Mouse (Mus musculus) embryonic facial prominence, embryonic 11.5 days (tissue): ENCODE measurements at regions not wholly inside any gene's neighbourhood (a gene's known extent, or its start where the extent isn't known, plus 50 kb on each side); places are given as distances from the start of the nearest gene placed in this dataset.
A peak's percentile ranks its signal among the peaks of the same experiment; 100 is the strongest.

ENCODE experiments used
- ATAC-seq: fragments of 200-750 bp; cut with Nextera tagmentation; replicated peaks from 2 replicates; pipeline ENCODE4 v1.8.0; 2017; ENCODE audit warnings: low read depth; ENCODE audit not compliant: insufficient number of reproducible peaks, low FRiP score, low TSS enrichment
- DNase-seq: peaks from one replicate; pipeline ENCODE4 v3.0.0-alpha.2; 2015; ENCODE audit warnings: low spot score
- H3K27ac ChIP-seq: fragments of 300-500 bp; sonication (generic); replicated peaks from 2 replicates; pipeline ENCODE4 v1.5.1; 2014; ENCODE audit warnings: mild to moderate bottlenecking, low read depth, low read length, control low read depth
- H3K27me3 ChIP-seq: fragments of 300-500 bp; sonication (generic); 2 replicates; pipeline ENCODE4 v1.6.1; 2014; ENCODE audit warnings: mild to moderate bottlenecking, low read length, moderate library complexity, mixed read lengths; ENCODE audit not compliant: control insufficient read depth, insufficient read depth
- H3K36me3 ChIP-seq: fragments of 300-500 bp; sonication (generic); replicated peaks from 2 replicates; pipeline ENCODE4 v1.6.1; 2014; ENCODE audit warnings: low read depth, mild to moderate bottlenecking, low read length, moderate library complexity, mixed read lengths; ENCODE audit not compliant: control insufficient read depth, insufficient read depth
- H3K4me1 ChIP-seq: fragments of 300-500 bp; sonication (generic); 2 replicates; pipeline ENCODE4 v1.6.1; 2014; ENCODE audit warnings: low read length, mixed read lengths; ENCODE audit not compliant: control insufficient read depth, insufficient read depth
- H3K4me2 ChIP-seq: fragments of 300-500 bp; sonication (generic); 2 replicates; pipeline ENCODE4 v1.6.1; 2014; ENCODE audit warnings: low read depth, mild to moderate bottlenecking, control low read depth, low read length, moderate library complexity
- H3K4me3 ChIP-seq: fragments of 300-500 bp; sonication (generic); 2 replicates; pipeline ENCODE4 v1.5.1; 2014; ENCODE audit warnings: low read depth, low read length, control low read depth
- H3K9ac ChIP-seq: fragments of 300-500 bp; sonication (generic); replicated peaks from 2 replicates; pipeline ENCODE4 v1.6.1; 2014; ENCODE audit warnings: mild to moderate bottlenecking, control low read depth, low read length
- H3K9me3 ChIP-seq: fragments of 300-500 bp; sonication (generic); replicated peaks from 2 replicates; pipeline ENCODE4 v1.6.1; 2016; ENCODE audit warnings: mild to moderate bottlenecking, low read length, inconsistent platforms, mixed read lengths; ENCODE audit not compliant: control insufficient read depth
- WGBS: fragments of 180-500 bp; shearing (Covaris S2); extraction: QIAGEN DNeasy Blood & Tissue Kit; methylation state at CpG from one replicate; pipeline ENCODE4 v1.1.7; 2014; 5-methylcytosine and 5-hydroxymethylcytosine counted together

GRCm38 (mm10) chr14:99366281-99366987 is 67.9 kb downstream of the Klf5 start:
- Histone ChIP-seq H3K27ac (no peak overlapping the region), H3K9ac (no peak overlapping the region)
- peak; percentile 26 for DNase-seq

GRCm38 (mm10) chr14:99366996-99367555 is 68.6 kb downstream of the Klf5 start:
- no peak overlapping the region for H3K9ac ChIP-seq
- H3K27ac ChIP-seq = no peak overlapping the region
- H3K4me2 ChIP-seq = no peak overlapping the region
- H3K36me3 ChIP-seq = no peaks in the 10 kb centered on the region
- H3K4me1 ChIP-seq = no peaks in the 10 kb centered on the region
- H3K9me3 ChIP-seq = no peaks in the 10 kb centered on the region
- H3K27me3 ChIP-seq = no peaks in the 10 kb centered on the region
- 72% methylated on average over 11 of the region's 11 CpGs for WGBS
- ATAC-seq = no peak; the same call in 1 of the 2 replicates
- H3K4me3 ChIP-seq = no peak overlapping the region
- DNase-seq = peak; percentile 9

More at GRCm38 (mm10) chr14:99366281-99366987, 67.9 kb downstream of the Klf5 start:
- peak; percentile 79; the same call in 1 of the 2 replicates for ATAC-seq
- no peaks in the 10 kb centered on the region for H3K36me3 ChIP-seq
- no peak overlapping the region for H3K4me2 ChIP-seq
- no peaks in the 10 kb centered on the region for H3K27me3 ChIP-seq
- no peaks in the 10 kb centered on the region for H3K9me3 ChIP-seq
- H3K4me3 ChIP-seq = no peak overlapping the region
- WGBS = 70% methylated on average over 21 of the region's 21 CpGs
- H3K4me1 ChIP-seq = no peaks in the 10 kb centered on the region

- WGBS = 88% methylated on average over 5 of the region's 5 CpGs
- no peak for DNase-seq
Measured at GRCm38 (mm10) chr14:99369366-99369765, 70.9 kb downstream of the Klf5 start.

GRCm38 (mm10) chr14:99373682-99374081 is 75.2 kb downstream of the Klf5 start:
- H3K27me3 ChIP-seq = no peaks in the 10 kb centered on the region
- no peaks in the 10 kb centered on the region for H3K4me1 ChIP-seq
- H3K4me2 ChIP-seq = no peak overlapping the region
- ATAC-seq (no peak), DNase-seq (no peak)
- no peaks in the 10 kb centered on the region for H3K36me3 ChIP-seq
- H3K4me3 ChIP-seq = no peak overlapping the region
- H3K27ac ChIP-seq = no peak overlapping the region
- no peak overlapping the region for H3K9ac ChIP-seq
- H3K9me3 ChIP-seq = no peaks in the 10 kb centered on the region
- 68% methylated on average over 4 of the region's 4 CpGs for WGBS

More at GRCm38 (mm10) chr14:99369366-99369765, 70.9 kb downstream of the Klf5 start:
- Histone ChIP-seq H3K9ac (no peak overlapping the region), H3K27ac (no peak overlapping the region), H3K36me3 (no peaks in the 10 kb centered on the region), H3K27me3 (no peaks in the 10 kb centered on the region), H3K4me2 (no peak overlapping the region), H3K4me1 (no peaks in the 10 kb centered on the region), H3K9me3 (no peaks in the 10 kb centered on the region), H3K4me3 (no peak overlapping the region)
- no peak for ATAC-seq

DNA sequence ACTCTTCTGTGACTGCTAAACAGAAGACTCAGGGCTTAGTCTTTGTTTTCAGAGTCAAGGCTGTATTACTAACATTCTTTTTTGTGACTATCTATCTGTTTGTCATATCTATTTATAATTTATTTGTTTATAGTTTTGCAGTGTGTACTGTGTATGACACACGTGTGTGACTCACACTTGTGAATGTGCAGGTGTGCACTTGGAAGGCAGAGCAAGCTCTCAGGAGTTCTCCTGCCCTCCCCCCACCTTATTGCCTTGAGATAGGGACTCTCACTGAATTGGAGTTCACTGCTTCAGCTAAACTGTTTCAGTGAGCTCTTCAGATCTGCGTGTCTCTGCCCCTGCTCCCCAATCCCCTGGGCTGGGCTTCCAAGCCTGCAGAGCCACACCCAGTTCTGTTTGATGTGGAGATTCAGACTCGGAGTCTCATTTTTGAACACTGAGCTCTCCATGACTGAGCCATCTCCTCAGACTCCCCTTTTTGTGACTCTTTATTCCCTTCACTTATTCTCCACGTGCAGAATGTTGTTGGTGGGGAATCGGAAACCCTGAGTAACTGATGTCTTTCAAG is 76.6 kb downstream of the Klf5 start:
- Histone ChIP-seq H3K4me1 (no peaks in the 10 kb centered on the region), H3K27ac (no peak overlapping the region), H3K9me3 (no peaks in the 10 kb centered on the region), H3K27me3 (no peaks in the 10 kb centered on the region), H3K4me2 (no peak overlapping the region), H3K36me3 (no peaks in the 10 kb centered on the region), H3K9ac (no peak overlapping the region), H3K4me3 (no peak overlapping the region)
- WGBS = 69% methylated on average over 5 of the region's 5 CpGs
- DNase-seq (no peak), ATAC-seq (no peak)

DNA sequence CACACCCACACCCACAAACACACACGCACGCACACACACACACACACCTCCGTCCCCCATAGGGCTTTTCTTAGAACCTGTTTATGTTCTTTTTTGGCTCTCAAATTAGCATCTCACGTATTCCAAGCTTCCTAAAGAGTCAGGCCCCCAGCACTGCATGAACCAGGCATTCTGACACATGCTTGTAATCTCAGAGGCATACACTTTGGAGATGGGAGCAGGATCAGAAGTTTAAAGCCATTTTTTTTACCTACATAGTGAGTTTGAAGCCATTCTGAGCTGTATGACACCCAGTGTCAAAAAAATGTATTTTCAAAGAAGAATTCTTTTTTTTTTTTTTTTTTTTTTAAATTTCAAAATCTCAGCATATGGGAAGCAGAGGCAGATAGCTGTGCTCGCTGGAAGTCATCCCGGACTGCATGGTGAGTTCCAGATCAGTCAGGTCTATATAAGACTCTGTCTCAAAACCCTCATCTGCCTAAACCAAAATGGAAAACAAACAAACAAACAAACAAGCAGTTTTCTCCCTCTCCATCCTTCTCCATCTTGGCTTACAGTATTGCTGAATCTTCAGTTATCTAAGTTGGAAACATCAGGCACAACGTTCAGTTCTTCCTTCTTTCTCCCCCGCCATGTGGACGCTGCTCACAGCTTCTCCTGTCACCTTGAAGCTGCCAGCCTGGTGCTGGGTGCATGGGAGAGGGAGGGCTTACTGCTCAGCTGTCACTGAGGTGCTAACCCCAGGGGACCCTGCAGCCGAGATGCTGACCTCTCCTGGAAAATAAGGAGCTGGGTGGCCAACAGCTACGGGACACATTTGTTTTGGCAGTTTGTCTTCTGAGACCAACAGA is 78.4 kb downstream of the Klf5 start:
- no peak overlapping the region for H3K27ac ChIP-seq
- H3K4me1 ChIP-seq = no peaks in the 10 kb centered on the region
- H3K9me3 ChIP-seq = no peaks in the 10 kb centered on the region
- no peaks in the 10 kb centered on the region for H3K27me3 ChIP-seq
- WGBS = 80% methylated on average over 11 of the region's 11 CpGs
- H3K4me3 ChIP-seq = no peak overlapping the region
- no peak overlapping the region for H3K9ac ChIP-seq
- ATAC-seq = no peak
- no peak for DNase-seq
- no peaks in the 10 kb centered on the region for H3K36me3 ChIP-seq
- no peak overlapping the region for H3K4me2 ChIP-seq

- no peak overlapping the region for H3K4me2 ChIP-seq
- no peaks in the 10 kb centered on the region for H3K9me3 ChIP-seq
- no peak overlapping the region for H3K9ac ChIP-seq
- ATAC-seq (no peak), DNase-seq (no peak)
- no peaks in the 10 kb centered on the region for H3K4me1 ChIP-seq
- WGBS = 89% methylated on average over 10 of the region's 10 CpGs
- H3K36me3 ChIP-seq = no peaks in the 10 kb centered on the region
- H3K4me3 ChIP-seq = no peak overlapping the region
- no peaks in the 10 kb centered on the region for H3K27me3 ChIP-seq
- H3K27ac ChIP-seq = no peak overlapping the region
Measured at GRCm38 (mm10) chr14:99381262-99382017, 82.9 kb downstream of the Klf5 start.
